Mouse (Mus musculus): ENCODE data around the gene Cd53.
A peak's percentile ranks its signal among the peaks of the same experiment; 100 is the strongest.

Cd53 gene

GRCm38 (mm10) chr3:106789930-106790329 is at the start of gene Cd53:
TSS of gene Cd53 (minus strand) at chr3:106790149.
- no peak for DNase-seq (ENCODE audit: low read depth, low spot score)

- no peak for DNase-seq (ENCODE audit: low read depth, low spot score)
Observed at GRCm38 (mm10) chr3:106832107-106832506, 42.2 kb upstream of the Cd53 start.

GRCm38 (mm10) chr3:106826187-106826586 is 36.2 kb upstream of the Cd53 start, which contains the start of gene Olfr266:
TSS of gene Olfr266 (minus strand) at chr3:106826287.
- no peak for DNase-seq (ENCODE audit: low read depth, low spot score)

- no peak for DNase-seq (ENCODE audit: low read depth, low spot score)
Observed at GRCm38 (mm10) chr3:106817676-106818075, 27.7 kb upstream of the Cd53 start.

- no peak for DNase-seq (ENCODE audit: low read depth, low spot score)
Observed at GRCm38 (mm10) chr3:106808972-106809695, 19.2 kb upstream of the Cd53 start.

DNA sequence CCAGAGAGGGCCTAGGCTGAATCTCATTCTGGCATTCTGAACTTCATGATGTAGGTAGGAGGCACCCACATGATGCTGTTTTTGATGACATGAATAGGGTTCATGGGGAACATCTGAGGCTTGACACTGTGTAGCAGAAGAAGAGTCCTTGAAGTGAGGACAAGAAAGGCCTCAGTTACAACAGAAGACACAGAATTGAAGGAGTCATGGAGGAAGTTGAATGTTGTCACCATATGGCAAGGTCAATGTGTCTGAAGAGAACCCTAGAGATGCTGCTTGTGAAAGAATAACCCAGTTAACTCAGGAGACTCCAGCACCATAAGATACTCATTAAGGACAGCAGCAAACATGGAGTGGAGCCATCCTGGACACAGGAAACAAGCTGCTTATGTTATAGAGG is 8.1 kb upstream of the Cd53 start:
- DNase-seq (ENCODE audit: low read depth, low spot score), result no peak

DNA sequence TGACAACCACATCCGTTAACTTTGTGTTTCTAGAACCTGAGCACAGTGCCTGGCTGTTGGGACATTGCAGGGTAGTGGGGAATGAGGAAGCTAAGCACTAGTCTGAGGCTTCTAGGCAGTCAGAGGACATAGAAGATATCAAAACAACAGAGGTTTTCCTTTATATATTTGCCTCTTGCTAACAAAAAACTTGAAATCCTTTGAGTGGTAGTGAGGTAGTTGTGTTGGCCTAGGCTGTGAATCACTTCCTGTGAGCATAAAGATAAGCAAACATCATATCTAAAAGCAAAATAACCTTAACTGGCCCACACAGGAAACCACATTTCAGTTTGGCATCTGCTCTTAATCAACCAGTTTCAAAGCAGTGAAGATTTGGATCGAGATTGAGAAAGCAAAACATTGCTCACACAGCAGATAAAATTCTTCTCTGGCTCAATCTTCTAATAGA is 1.5 kb downstream of the Cd53 start:
- no peak for DNase-seq (ENCODE audit: low read depth, low spot score)

GRCm38 (mm10) chr3:106787972-106788371 is 2.0 kb downstream of the Cd53 start:
- no peak for DNase-seq (ENCODE audit: low read depth, low spot score)

GRCm38 (mm10) chr3:106785130-106785529 is 4.8 kb downstream of the Cd53 start:
- no peak for DNase-seq (ENCODE audit: low read depth, low spot score)

- no peak for DNase-seq (ENCODE audit: low read depth, low spot score)
Observed at GRCm38 (mm10) chr3:106771834-106772233, 18.1 kb downstream of the Cd53 start.

DNA sequence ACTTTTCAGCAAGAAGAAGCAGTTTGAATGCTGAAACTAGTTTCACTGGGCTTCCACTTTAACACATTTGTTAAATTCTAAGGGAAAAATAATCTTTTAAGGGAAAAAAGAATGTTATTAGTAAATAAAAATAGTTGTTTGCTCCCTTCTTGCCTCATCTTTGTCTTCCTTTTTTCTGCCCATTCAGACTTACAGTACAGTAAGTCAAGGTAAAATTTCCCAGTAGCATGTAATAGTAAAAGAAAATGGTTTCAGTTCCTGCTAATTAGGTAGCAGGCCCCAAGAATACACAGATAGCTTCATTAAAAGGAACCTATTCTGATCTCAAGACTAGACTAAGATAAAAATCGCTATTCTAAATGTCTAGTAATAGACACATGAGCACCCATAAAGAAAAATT is 34.1 kb downstream of the Cd53 start:
- no peak for DNase-seq (ENCODE audit: low read depth, low spot score)

GRCm38 (mm10) chr3:106722028-106722945 is 67.7 kb downstream of the Cd53 start:
- peak; percentile 44 for DNase-seq (ENCODE audit: low read depth, low spot score)

- peak; percentile 69 for DNase-seq (ENCODE audit: low read depth, low spot score)
Observed at GRCm38 (mm10) chr3:106721397-106722027, 68.4 kb downstream of the Cd53 start.

All from c-Kit-negative CD71-positive TER-119-positive erythroid progenitor cells, embryonic 14.5 days (primary cell).